Mouse (Mus musculus) layer of hippocampus, adult 11-12 months (tissue): ENCODE results near the gene Vmn2r103.

Experiments used
- DNase-seq: peaks from one replicate; pipeline ENCODE4 v3.0.0; 2022; ENCODE audit warnings: low spot score

Vmn2r103 gene

GRCm38 (mm10) chr17:19773063-19773462, at the start of gene Vmn2r103:
Gene Vmn2r103, plus strand, starts transcription at chr17:19773363.
- DNase-seq: no peak

GRCm38 (mm10) chr17:19778994-19779393, 5.8 kb downstream of the Vmn2r103 start:
- DNase-seq: no peak

- DNase-seq: no peak
Measured at GRCm38 (mm10) chr17:19789248-19789647, 16.1 kb downstream of the Vmn2r103 start.
